Mouse (Mus musculus) spleen, postnatal 36 days (tissue): ENCODE data around the gene Alkbh6.

Experiments
- DNase-seq, 2 experiments: peaks; one replicate each; pipeline ENCODE4 v3.0.0; 2022; ENCODE audit warnings: low spot score in 2 of 2, mixed read lengths in 1 of 2

The Alkbh6 gene

DNA sequence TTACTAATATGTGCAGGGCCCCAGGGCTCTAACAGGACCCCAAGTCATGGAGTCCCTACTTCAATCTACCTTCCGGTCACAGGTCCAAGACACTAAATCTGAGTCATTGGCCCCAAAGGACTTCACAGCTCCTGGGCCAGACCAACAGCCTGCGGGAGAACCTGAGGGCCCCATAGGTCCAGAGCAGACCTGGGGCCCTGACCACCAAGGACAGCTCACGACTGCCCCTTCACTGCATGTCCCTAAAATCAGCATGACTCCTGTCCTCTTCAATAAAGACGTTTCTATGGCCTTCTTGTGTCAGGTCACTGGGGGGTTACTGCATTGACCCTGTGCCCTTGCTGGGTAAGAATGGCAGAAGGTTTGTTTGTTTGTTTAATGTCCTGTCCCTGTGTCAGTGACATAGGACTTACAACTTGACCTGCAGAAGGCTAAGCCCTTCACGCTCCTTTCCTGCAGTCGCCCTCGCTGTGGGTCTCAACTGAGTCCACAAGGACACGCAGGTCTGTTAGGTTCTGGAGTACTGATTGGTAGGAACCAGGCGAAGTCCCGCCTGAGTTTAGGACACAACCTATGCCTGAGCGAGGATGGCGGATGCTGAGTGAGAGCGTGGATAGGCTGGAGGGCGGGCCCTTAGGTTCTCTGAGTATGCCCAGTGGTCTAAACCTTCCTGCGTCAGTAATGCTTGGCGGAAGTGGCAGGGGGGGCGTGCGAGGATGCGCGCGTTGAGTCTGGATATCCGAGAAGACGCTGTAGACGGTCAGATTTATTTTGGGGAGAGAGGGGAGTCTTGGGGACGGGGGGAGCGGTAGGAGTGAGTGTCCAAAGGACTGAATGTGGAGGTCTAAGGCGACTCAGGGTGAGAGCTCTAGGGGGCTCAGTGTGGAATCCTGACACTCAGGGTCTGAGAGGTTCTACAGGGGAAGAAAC, at the start of gene Alkbh6:
Gene Alkbh6, plus strand, starts transcription at position 642 of the 930 bp plus-strand sequence.
- peak; percentile 94 for DNase-seq

DNA sequence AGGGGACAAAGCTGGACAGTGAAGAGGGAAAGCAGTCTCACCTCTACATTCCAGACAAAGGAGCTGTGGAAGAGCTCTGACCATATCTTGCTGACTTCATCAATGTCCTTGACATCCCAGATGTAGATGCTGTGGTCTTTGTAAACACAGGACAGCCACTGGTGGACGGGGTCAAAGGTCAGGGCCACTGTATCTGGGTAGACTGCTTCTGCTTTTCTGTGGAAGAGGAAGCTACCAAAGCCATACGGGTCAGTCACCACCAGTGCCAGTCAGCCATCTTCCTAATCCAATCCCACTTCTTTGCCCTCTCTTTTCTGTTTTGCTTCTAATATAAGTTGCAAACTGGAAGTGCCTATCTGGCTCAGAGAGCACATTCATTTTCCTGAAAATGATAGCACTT, 43.5 kb upstream of the Alkbh6 start:
- no peak for DNase-seq

DNA sequence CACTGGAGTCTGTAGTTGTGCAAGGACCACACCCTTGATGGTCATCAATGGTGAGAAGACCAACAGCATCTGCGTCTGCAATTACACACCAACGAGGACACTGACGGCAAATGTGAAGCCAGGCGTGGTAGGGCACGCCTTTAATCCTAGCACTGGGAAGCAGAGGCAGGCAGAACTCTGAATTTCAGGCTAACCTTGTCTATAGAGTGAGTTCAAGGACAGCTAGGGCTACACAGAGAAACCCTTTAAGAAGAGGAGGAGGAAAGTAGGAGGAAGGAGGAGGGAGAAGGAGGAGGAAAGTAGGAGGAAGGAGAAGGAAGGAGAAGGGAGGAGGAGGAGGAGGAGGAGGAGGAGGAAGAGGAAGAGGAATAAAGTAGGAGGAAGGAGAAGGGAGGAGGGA, 43.0 kb upstream of the Alkbh6 start:
- no peak for DNase-seq

DNA sequence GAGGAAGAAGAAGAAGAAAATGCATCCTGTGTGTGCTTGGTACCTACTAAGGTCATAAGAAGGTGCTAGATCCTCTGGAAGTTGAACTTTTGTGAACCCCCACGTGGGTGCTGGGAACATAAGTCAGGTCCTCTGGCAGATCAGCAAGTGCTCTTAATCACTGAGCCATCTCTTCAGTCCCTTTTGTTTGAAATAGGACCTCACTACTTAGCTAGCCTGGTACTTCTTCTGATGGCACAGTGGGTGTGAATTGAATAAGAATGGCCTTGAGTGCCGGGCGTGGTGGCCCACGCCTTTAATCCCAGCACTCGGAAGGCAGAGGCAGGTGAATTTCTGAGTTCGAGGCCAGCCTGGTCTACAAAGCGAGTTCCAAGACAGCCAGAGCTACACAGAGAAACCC, 42.6 kb upstream of the Alkbh6 start:
- DNase-seq, result no peak

DNA sequence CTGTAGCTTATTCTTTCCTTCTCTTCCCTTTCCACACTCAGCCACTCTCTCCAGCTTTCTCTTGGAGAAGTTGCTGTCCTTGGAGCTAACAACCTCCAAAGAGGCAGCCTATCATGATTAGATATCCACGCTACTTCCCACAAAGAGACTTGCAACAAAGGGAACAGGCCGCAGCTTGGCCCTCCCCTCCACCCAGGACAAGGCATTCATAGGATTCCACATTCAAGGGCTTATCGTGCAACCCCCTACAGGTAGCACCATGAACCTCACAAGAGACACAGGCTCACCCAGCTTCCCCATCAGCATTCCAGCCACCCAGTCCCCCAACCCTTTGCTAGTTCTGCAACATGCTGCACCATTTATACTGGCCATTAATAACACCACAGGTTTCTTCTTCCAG, 41.7 kb upstream of the Alkbh6 start:
- DNase-seq, result no peak

DNA sequence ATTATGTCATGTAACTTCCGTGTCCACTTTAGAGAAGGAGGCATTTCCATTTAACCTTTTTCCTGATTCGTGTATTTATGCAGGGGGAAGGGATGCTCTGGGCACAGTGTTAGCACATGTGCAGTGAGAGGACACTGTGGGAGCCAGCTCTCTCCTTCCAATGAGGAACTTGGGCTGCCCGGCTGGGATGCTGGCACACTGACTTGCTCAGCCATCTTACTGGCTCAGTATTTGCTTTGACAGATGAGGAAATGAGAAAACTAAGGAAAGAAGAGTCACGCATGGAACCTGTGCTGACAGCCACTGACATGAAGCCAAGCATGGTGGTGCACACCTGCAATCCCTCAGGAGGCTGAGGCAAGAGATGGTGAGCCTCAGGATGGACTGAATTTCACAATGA, 38.9 kb upstream of the Alkbh6 start:
- no peak for DNase-seq

DNA sequence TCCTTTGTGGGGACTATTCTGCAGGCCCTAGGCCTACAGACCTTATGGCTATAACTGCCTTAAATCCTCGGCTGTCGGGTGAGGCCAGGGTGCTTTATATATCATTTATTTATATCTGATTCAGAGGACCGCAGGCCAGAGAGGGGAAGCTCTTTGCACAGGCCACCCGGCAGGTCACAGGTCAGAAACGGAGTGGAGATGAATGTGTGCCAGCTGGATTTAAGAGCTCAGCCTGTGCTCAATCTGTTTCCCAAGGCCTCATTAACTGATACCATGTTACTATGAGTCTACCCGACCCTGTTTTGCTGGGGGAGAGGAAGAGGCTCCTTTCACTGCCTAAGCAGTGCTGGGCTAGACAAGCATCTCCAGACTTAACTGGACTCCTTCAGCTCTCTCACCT, 34.1 kb upstream of the Alkbh6 start:
- no peak for DNase-seq

DNA sequence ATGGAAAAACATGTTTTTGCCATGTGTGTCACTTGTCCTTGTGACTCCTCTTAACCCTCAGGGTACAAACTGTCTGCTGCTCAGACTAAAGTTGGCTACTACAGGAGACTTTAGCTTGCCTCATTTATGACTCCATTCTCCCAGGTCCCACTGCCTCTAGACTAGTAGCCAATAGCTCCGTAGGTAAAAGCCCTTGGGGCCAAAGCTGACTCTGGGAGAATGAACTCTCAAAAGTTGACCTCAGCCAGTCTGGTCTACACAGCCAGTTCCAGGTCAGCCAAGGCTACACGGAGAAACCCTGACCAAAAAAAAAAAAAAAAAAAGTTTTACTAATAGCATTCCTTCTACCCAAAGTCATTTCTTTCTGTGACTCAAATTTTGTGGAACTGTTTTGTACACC, 29.6 kb upstream of the Alkbh6 start:
- no peak for DNase-seq

DNA sequence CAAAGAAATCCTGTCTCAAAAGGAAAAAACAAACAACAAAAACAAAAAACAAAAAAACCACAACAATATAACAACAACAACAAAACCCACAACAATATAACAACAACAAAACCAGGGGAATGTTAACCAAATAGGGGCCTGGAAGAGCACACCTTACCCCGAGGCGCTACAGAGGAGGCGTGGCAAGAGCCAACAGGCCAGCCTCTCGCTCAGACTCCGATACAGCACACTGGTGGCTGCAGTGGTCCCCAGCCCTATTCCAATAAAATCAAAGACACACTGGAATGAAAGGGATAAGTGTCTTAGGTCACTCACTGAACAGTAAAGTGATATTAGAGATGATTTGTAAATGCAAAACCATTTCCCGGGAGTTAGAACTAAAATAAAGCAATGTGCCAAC, 29.0 kb upstream of the Alkbh6 start:
- no peak for DNase-seq

DNA sequence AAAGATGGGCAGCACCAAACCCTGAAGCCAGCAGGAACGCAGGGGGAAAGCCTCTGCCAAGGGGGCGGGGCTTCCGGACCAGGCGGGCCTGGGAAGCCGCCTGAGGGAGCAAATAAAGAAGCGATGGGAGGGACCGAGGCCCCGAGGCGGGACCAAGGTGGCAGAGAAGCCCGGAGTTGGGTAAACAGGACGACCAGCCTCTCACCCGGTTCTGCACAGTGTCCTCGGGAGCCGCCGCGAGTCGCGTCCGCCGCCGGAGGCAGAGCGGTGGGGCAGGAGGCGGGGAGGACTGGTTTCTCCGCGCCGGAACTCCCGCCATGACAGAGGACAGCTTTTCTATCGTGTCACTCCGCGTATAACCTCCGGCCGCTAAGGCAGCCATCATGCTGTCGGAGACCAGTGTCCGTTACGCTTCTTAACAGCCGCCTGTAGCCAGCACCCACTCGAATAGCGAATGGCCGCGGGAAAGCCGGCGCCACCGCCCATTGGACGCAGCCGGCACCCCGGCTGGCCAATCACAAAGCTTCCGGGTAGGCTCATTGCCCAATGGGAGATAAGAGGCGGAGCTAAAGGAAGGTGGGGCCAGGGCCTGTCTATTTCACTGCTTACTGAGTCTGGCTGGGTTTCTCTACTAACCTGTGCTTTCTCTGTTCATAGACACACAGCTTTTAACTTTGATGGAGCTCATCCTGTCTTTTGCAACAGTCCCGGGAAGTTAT, 28.4 kb upstream of the Alkbh6 start, which contains the start of the genes Thap8 and Wdr62:
Gene Thap8, plus strand, starts transcription at position 144 of the 719 bp plus-strand sequence.
Gene Wdr62, minus strand, starts transcription at position 469 of the 719 bp plus-strand sequence.
- peak; percentile 90 to 93 for DNase-seq

DNA sequence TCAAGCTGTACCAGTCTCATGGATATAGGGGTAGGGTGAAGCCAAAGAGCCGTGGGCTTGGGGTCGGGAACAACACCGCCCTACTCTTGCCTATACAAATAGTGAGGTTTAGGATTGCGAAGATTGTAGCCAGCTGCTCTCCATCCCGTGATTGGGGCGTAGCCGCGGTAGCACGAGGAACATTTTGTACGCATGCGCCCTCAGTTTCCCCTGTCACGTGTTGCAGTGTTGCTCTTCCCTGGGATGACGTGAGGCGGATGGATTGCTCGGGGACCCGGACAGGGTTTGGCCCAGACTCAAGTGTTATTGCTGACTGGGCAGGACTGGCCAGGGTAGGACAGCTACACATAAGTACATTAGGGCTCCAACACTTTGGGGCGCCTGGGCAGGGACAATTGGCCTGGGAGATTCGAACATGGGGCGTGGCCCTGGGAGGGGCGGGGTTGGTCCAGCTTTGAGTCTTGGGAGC, 27.8 kb upstream of the Alkbh6 start:
- DNase-seq, result peak; percentile 75 to 83

DNA sequence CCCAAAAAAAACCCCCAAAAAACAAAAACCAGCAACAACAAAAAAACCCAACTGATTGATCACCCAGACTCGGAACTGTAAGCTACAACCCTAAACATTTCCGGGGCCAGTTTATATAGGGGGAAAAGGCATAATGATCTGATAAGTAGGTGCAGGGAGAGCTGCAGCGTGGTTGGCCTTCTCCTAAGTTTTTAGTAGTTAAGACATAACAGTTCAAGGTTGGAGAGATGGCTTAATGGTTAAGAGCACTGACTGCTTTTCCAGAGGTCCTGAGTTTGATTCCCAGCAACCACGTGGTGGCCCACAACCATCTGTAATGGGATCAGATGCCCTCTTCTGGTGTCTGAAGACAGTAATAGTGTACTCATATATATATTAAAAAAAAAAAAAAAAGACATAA, 27.0 kb upstream of the Alkbh6 start:
- no peak for DNase-seq

DNA sequence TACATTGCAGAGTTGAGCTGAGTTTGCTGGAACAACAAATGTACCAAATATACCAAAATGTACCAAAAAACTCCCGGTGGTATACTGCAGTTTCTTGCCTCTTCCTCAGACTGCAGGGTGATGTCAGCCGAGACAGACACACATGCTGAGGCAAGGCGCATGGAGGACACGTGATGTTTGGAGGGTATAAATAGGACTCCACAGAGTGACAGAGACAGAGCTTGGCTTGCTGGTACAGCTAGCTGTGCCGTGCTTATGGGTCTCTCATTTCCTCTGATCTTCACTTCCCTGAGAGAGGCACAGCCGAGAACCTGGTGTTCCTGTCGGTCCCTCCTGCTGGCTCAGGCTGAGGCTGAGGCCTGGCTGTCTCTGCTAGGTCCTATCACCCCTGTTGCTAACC, 25.8 kb upstream of the Alkbh6 start:
- DNase-seq, result no peak

DNA sequence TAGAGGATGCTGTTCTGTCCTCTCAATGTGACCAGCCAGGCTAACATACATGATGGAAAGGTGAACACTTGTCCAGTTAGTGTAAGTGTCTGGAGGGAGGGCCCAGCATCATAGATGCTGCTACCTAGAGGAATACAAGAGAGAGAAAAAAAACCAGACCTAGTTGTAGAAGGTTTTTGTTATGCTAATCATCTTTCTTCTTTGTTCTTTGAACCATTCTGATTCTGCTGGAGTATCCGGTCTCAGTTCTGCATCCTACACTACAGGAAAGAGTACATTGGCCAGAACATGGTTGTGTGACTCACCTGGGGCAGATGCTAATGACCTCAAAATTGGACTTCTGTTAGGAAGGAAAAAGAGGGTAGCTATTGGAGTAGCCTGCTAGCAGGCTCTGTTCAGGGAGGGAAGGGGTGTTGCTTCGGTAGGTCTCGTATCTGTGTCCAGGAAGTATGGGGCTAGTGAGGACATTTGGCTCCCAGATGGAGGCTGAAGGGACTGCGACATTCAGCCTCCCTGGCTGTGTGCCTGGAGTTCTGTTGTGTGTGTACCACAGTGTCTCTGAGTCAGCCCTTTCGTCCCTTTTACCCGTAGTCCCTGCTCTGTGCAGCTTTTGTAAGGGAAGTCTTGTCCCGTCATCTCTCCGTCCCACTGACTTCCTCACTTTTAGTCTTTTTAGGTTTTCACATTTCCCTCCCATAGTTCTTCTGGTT, 21.7 kb upstream of the Alkbh6 start:
- no peak for DNase-seq

DNA sequence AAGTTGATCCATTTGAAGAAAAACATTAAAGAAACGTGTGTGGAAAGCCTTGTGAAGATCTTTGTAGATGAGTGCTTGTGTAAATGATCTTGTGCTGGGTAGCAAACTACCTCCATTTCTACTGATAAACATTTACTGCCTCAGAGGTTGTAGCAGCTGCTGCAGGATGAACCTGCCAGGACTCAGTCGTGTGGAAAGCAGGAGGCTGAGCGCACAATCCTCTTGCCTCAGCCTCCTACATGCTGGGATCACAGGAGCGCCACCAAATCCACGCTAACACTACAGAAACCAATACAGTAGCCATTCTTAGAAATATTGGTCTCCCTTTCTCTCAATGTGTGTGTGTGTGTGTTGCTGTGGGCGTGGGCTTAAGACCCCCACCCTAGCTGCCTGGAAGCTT, 20.5 kb upstream of the Alkbh6 start:
- no peak for DNase-seq

DNA sequence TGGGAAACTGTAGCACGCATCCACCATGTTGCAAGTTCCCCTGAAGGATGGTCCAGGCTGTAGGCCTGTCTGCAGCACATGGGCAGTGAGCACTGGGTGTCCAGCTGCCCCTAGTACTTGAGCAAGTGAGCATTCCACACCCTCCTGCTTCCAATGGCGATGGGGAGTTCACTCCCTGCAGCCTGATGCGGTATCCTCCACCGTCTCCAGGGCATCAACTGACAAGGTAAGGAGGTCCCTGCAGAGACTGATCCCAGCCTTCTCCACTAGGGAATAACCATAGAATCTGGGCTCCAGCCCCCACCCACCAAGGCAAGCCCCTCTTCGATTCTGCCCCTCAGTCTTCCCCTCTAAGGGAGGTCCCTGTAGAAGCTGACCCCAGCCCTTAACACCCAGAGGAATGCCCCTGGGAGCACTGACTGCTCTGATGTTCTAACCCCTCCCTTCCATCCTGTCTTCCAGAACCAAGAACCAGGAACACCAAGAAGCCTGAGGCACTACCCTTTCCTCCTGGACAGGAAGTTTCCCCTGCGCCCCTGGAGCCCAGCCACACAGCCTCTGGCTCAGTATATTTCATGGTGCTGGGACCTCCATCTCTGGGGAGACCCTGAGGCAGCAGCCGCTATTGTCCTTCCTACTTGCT, 19.3 kb upstream of the Alkbh6 start:
- DNase-seq, result no peak

DNA sequence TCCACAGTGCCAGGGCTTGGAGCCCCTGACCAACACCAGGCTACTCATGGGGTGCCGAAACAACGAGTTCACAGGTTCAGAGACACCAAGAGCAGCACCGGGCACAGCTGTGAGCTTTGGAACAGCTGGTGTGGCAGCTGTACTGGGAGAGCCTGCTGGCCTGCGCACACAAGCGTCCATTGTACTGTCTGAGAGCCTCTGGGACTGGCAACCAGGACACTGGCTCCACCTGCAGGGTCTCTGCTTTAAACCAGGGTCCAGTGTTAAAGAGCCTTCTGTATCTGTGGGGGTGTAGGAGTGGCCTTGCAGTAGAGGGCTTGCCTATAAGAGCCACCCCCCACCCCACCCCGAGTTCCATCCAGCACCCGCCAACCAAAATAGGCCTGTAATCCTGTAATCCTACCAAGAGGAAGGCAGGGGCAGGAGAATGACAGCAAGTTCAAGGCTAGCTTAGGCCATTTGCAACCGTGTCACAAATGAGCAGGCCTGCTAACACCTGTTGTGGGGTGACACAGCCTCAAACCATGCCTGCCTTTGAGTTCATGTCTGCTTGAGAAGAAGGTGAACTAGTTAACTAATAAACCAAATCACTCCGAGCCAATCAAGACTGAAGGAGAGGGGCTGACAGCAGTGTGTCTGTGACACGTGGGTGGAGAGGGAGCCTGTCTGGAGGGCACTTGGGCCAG, 18.7 kb upstream of the Alkbh6 start:
- DNase-seq, result no peak

DNA sequence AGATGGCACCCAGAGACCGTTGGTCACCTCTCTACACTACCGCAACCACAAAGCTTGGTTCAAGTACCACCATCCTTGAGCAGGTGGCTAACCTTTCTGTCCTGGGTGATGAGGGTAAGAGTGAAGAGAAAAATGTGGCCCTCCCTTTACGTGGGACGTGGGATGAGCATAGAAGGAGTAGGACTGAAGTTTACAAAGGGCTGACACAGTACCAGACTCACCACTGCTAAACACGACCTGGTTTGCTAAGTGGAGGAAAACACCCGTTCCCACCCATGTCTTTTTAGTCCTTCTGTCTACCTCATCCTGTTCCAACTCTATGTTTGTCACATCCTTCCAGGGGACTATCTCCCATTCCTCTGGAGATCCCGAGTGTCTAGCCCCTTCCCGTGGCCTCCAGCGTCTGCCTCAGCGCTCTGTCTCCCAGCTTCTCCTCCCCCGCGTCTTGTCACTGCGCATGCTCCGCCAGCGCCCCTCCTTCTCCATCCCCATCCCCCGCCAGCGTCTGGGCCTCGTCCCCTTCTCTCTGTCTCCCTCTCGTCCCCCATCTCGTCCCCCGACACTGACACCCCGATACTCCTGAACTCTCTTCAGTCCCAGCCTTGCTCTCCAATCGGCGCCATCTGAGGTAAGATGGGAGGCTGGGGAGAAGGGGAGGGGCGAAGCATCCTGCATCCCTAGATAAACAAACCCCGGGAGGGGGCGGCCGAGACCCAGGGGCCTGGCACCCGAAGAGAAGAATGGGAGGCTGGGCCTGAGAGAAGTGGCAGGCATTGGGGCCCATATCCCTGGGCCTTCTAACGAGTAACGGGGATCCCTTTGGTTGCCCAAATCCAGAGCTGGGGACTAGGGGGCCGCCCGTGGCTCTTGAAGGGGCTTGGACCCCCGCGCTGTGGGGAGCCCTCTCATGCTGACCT, 17.0 kb upstream of the Alkbh6 start, which contains the start of gene Clip3:
Gene Clip3, plus strand, starts transcription at position 514 of the 917 bp plus-strand sequence.
- DNase-seq, result no peak

DNA sequence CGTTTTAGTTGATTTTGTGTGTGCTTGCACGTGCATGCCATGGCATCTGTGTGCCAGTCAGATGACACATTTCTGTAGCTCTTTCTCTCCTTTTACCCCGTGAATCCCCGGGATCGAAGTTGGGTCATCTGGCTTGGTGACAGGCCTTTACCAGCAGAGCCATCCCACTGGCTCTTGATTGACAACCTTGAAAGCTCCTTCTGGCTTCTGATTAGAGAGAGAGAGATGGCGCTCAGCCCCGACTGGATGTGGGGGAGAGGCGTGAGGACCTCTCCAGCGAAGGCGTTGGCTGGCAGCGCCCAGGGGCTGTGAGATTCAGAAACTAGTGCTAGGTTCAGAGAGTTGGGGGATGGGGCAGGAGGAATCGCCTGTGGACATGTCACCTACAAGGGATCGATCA, 14.7 kb upstream of the Alkbh6 start:
- no peak for DNase-seq

DNA sequence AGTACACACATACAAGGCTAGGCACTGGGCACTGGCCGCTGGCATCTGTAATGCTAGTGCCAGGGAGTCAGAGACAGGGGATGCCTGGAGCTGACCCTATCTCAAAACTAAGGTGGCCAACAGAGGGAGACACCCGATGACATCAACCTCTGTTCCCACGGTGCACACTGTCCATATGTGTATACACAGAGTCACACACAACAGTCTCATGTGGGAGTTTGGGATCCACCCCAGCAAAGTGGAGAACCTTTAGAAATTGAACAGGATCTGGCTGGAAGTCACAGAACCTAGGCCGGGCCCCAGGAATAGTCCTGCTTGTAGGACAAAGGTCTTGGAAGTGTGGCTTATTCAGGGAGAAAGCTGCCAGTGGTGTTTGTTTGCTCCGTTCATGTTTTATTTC, 14.2 kb upstream of the Alkbh6 start:
- DNase-seq, result no peak
